Mouse (Mus musculus): ENCODE measurements around the gene Mpv17. TPM values are rescaled to one million over a fixed set of nuclear protein-coding genes. Genes with fewer than 3 reads are reported as not detected.

Mpv17 gene
- polyA plus RNA-seq, 1 experiment from 2014 or later, result 68.0 TPM

DNA sequence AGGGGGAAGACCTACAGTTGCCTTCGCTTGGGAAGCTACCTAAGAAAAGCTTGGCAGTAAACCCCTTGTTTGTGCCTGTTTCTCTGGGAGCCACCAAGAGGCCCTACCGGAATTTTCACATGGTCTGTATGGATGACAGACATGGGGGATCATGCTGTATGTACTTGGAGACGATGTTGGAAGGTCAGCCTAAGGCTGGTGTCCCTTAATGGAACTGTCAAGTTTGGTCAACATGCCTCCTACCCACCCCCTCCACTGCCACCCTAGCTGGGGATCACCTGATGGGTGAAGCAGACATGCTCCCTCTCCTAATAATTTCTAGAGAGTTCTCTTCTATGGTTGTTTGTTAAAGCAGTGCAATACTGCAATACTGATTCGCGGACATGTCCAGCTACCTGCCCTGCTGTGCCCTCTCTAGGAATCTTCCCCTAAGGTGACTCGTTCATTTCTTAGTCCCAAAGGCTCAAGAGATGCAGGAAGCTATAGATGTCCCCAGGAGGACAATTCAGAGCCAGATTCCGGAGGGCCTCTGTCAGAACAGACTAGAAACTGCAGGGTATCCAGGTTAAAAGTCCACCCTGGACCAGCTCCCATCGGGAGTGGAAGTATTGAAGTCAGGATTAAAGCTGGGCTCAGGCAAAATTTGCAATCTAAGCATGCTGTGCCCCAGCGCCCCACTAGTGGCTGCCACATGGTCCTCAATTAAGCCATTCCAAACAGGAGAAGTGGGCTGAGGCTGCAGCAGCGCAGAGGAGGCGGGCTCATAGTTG lies 58.2 kb downstream of the Mpv17 start:
- 31% methylated on average over 11 of the region's 11 CpGs for WGBS
- Histone ChIP-seq H3K9me3 (no peaks in the 10 kb centered on the region), H3K4me2 (peak overlapping the region; percentile 74), H3K27ac (replicated peaks) (no peak overlapping the region), H3K36me3 (no peaks in the 10 kb centered on the region), H3K9ac (0 out of 2 replicates have a peak overlapping the region, but pooled peaks have one; percentile 55), H3K27me3 (replicated peaks) (peaks cover 88% of the 10 kb centered on the region), H3K4me1 (peaks cover 40% of the 10 kb centered on the region), H3K4me3 (peak overlapping the region; percentile 49)
- no peak for ATAC-seq (ENCODE audit: extremely low read depth, insufficient number of reproducible peaks, low FRiP score, low TSS enrichment)

DNA sequence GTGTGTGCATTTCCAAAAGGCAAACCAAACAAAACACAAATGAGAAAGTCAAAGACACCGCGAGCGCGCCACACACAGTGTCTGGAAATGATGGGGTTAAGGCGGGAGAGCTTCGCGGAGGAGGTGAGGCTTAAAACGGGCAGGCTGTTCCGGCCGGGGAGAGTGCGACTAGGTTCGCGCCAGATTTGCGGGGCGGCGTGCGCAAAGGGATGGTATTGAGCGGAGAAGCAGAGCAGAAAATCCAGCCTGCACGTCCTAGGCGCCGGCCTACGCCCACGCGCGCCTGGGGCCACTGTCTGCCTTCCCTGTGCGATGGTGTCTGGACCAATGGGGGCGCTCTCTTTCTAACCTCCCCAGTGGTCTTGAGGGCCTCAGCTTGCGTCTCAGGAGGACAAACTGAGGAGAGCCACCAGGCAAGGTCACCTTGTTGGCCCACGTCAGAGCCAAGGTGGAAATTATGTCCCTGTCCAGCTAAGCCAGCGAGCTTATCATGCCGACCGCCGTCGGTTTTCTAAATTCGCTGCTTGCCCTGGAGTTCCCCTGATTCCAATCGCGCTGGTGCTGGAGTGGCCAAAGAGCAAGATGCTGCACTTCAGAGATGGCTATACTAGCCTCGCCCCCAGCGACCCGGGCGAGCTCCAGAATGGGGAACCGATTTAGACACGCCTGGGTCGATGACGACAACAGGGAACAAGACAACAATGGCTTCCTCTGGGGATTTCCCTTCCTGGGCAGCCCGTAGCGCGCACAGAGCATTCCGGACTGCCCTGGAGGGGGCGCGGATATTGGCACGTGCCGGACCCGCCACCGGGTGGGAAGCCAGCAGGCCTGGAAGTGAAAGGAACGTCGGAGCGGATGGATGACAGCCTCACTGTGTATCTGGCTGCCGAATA lies 59.0 kb downstream of the Mpv17 start:
- Histone ChIP-seq H3K27ac (replicated peaks) (no peak overlapping the region), H3K36me3 (no peaks in the 10 kb centered on the region), H3K9me3 (no peaks in the 10 kb centered on the region), H3K4me3 (peak overlapping the region; percentile 49), H3K9ac (peak overlapping the region; percentile 55), H3K4me2 (peak overlapping the region; percentile 74), H3K4me1 (peaks cover 40% of the 10 kb centered on the region), H3K27me3 (replicated peaks) (peaks cover 97% of the 10 kb centered on the region)
- ATAC-seq (ENCODE audit: extremely low read depth, insufficient number of reproducible peaks, low FRiP score, low TSS enrichment), result peak; percentile 16; the same call in 1 of the 2 replicates
- WGBS, result under 1% methylated on average over 59 of the region's 59 CpGs

DNA sequence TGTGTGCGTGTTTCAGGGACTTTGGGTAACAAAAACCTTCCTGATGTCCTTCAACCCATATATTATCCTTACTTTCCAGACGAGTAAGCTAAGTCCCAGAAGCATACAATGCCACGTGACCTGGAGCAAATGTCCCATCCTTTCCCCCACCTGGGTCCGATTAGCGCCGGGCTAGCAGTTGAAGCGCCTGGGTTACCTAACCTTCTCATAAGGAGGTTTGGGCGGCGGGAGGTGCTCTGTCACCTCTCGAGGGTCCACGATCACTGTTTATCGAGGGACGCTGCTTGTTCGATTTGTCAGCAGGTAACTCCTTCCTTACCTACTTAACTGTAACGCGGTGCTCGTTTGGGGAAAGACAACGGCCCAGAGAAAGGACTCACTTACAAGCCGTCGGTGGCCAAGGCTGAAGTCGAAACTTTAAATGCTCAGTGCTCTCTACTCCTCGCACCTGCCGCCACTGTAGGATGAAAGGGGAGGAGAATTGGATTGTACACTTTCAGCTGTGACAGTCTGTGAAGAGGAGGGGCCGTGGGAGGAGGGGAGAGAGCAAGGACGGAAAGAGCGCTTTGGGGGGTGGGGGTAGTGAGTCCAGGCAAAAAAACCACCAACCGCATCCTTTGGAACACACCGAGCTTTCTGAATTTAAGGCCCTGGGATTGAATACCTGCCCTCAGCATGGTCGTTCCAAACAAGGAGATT lies 59.8 kb downstream of the Mpv17 start:
- Histone ChIP-seq H3K9ac (peak overlapping the region; percentile 55), H3K36me3 (no peaks in the 10 kb centered on the region), H3K9me3 (no peaks in the 10 kb centered on the region), H3K4me2 (peak overlapping the region; percentile 74), H3K4me3 (peak overlapping the region; percentile 49), H3K27ac (replicated peaks) (no peak overlapping the region), H3K27me3 (replicated peaks) (peaks cover 100% of the 10 kb centered on the region), H3K4me1 (peaks cover 40% of the 10 kb centered on the region)
- 5% methylated on average over 29 of the region's 29 CpGs for WGBS
- ATAC-seq (ENCODE audit: extremely low read depth, insufficient number of reproducible peaks, low FRiP score, low TSS enrichment), result no peak

DNA sequence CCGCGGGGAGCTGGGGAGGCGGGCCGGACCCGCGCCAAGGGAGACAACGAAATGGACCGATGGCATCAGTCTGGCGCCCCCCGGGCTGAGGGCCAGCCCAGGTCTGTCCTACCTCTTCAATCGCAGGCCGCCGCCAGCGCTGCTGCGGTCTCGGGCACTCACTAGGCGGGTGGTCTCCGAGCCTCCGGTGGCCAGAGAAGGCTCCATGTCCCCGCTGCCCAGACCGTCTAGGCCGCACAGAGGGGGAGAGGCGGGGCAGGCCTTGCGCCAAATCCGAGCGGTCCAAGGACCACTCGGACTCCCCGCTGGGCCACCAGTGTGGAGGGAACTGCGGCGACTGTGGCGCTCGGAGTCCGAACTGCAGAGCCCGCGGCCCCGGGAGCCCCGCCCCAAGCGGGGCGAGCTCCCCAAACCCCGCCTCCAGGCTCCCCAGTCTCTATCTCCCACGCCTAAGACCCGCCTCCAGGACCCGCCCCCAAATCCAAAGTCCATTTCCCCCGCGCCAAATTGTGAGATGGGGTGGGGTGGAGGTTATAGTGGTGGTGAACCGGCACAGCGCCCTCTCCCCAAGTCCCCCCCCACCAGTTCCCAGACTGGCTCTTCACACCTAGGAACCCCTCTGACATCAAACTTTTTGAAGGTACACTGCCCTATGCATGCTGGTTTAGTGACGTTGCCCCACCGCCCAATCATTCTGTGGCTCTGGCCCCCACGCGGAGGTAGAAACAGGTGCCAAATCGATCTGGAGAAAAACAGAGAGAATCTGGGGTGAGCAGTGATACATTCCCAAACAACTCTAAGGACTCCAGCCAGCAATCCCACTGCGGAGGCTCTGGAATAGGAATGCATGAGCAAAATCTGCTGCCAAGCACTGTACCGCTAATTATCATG lies 60.7 kb downstream of the Mpv17 start:
- Histone ChIP-seq H3K4me2 (peak overlapping the region; percentile 74), H3K27me3 (replicated peaks) (peaks cover 100% of the 10 kb centered on the region), H3K36me3 (no peaks in the 10 kb centered on the region), H3K4me3 (peak overlapping the region; percentile 49), H3K9ac (peak overlapping the region; percentile 73), H3K27ac (replicated peaks) (no peak overlapping the region), H3K4me1 (peaks cover 40% of the 10 kb centered on the region), H3K9me3 (no peaks in the 10 kb centered on the region)
- ATAC-seq (ENCODE audit: extremely low read depth, insufficient number of reproducible peaks, low FRiP score, low TSS enrichment), result peak; percentile 15
- whole genome bisulfite sequencing, result 1% methylated on average over 53 of the region's 54 CpGs

DNA sequence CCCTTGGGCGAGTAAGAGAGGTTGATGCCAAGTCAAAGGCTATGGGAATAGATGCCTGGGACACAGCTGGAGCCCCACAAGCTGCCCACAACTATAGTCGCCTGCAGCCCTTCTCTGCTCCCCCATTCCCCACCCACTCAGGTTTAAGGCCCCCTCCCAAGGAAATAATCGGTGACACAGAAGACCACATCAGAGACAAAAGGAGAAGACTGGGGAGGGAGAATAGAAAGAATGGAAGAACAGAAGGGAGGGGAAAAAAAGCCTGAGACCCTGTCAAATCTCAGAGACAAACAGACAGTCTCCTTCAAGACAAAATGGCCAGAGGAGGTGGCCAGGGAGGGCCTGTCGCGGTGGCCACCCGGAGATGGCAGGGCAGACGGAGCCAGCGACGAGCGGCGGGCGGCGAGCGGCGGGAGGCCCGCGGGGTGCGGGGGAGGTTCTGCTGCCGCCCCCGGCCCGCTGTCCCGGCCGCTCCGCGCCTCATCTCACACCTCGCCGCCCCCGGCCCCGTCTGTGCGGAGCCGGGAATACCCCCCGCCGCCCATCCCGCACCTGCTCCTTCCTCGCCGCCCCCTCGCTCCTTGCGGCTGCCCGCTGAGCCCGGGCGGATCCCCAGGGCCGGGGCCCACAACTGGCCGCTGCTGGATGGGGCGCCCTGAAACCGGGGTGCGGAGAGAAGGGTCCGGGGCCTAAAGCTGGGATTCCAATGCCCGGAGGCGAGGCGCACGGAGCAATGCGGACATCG lies 61.6 kb downstream of the Mpv17 start:
- H3K27ac ChIP-seq (replicated peaks), result no peak overlapping the region
- H3K4me1 ChIP-seq, result peaks cover 40% of the 10 kb centered on the region
- WGBS, result 3% methylated on average over 51 of the region's 53 CpGs
- H3K9ac ChIP-seq, result peak overlapping the region; percentile 73
- H3K4me3 ChIP-seq, result peak overlapping the region; percentile 49
- peaks cover 99% of the 10 kb centered on the region for H3K27me3 ChIP-seq (replicated peaks)
- peak overlapping the region; percentile 74 for H3K4me2 ChIP-seq
- no peak for ATAC-seq (ENCODE audit: extremely low read depth, insufficient number of reproducible peaks, low FRiP score, low TSS enrichment)
- H3K36me3 ChIP-seq, result no peaks in the 10 kb centered on the region
- no peaks in the 10 kb centered on the region for H3K9me3 ChIP-seq

Other genes with a start within 250 kb of the Mpv17 start
- gene Ost4, start 246.5 kb downstream of the Mpv17 start, polyA plus RNA-seq (2015; fragmentation: Nextera tagmentation; extraction: Ambion mirVana), result 421 and 441 TPM in 2 replicates
- gene Emilin1, start 240.8 kb downstream of the Mpv17 start, polyA plus RNA-seq (2015; fragmentation: Nextera tagmentation; extraction: Ambion mirVana), result 166 and 168 TPM in 2 replicates
- 10.2 and 11.7 TPM in 2 replicates for gene Khk, start 232.8 kb downstream of the Mpv17 start, polyA plus RNA-seq (2015; fragmentation: Nextera tagmentation; extraction: Ambion mirVana)
- 3.9 and 4.7 TPM in 2 replicates for gene Cgref1, start 208.7 kb downstream of the Mpv17 start, polyA plus RNA-seq (2015; fragmentation: Nextera tagmentation; extraction: Ambion mirVana)
- gene Preb, start 193.9 kb downstream of the Mpv17 start, polyA plus RNA-seq (2015; fragmentation: Nextera tagmentation; extraction: Ambion mirVana), result 79.6 and 90.0 TPM in 2 replicates
- gene Tcf23, start 185.6 kb downstream of the Mpv17 start, polyA plus RNA-seq (2015; fragmentation: Nextera tagmentation; extraction: Ambion mirVana), result 0.06 and 0.16 TPM in 2 replicates
- 119 and 124 TPM in 2 replicates for gene Atraid, start 105.9 kb downstream of the Mpv17 start, polyA plus RNA-seq (2015; fragmentation: Nextera tagmentation; extraction: Ambion mirVana)
- 6.9 and 7.2 TPM in 2 replicates for gene Slc5a6, start 105.3 kb downstream of the Mpv17 start, polyA plus RNA-seq (2015; fragmentation: Nextera tagmentation; extraction: Ambion mirVana)
- gene Cad, start 99.5 kb downstream of the Mpv17 start, polyA plus RNA-seq (2015; fragmentation: Nextera tagmentation; extraction: Ambion mirVana), result 17.8 and 20.9 TPM in 2 replicates
- gene Dnajc5g, start 48.0 kb downstream of the Mpv17 start, polyA plus RNA-seq (2015; fragmentation: Nextera tagmentation; extraction: Ambion mirVana), result not detected in 2 replicates
- gene Slc30a3, start 46.0 kb downstream of the Mpv17 start, polyA plus RNA-seq (2015; fragmentation: Nextera tagmentation; extraction: Ambion mirVana), result 0.21 and 0.69 TPM in 2 replicates
- gene Trim54, start 37.5 kb downstream of the Mpv17 start, polyA plus RNA-seq (2015; fragmentation: Nextera tagmentation; extraction: Ambion mirVana), result 10.7 and 13.9 TPM in 2 replicates
- gene Ucn, start 15.4 kb downstream of the Mpv17 start, polyA plus RNA-seq (2015; fragmentation: Nextera tagmentation; extraction: Ambion mirVana), result 0.45 TPM in 1 of 2 replicates, not detected in the other
- gene Gm29609, start 25.7 kb upstream of the Mpv17 start, polyA plus RNA-seq (2015; fragmentation: Nextera tagmentation; extraction: Ambion mirVana), result 0.46 and 2.6 TPM in 2 replicates
- gene Gtf3c2, start 25.9 kb upstream of the Mpv17 start, polyA plus RNA-seq (2015; fragmentation: Nextera tagmentation; extraction: Ambion mirVana), result 45.3 and 47.8 TPM in 2 replicates
- 112 and 116 TPM in 2 replicates for gene Snx17, start 39.0 kb upstream of the Mpv17 start, polyA plus RNA-seq (2015; fragmentation: Nextera tagmentation; extraction: Ambion mirVana)
- 52.3 and 55.9 TPM in 2 replicates for gene Eif2b4, start 39.2 kb upstream of the Mpv17 start, polyA plus RNA-seq (2015; fragmentation: Nextera tagmentation; extraction: Ambion mirVana)
- gene Zfp513, start 48.1 kb upstream of the Mpv17 start, polyA plus RNA-seq (2015; fragmentation: Nextera tagmentation; extraction: Ambion mirVana), result 7.3 and 7.5 TPM in 2 replicates
- gene Ppm1g, start 66.4 kb upstream of the Mpv17 start, polyA plus RNA-seq (2015; fragmentation: Nextera tagmentation; extraction: Ambion mirVana), result 101 and 107 TPM in 2 replicates
- gene Nrbp1, start 86.6 kb upstream of the Mpv17 start, polyA plus RNA-seq (2015; fragmentation: Nextera tagmentation; extraction: Ambion mirVana), result 124 and 132 TPM in 2 replicates
- 0.68 TPM in 1 of 2 replicates, not detected in the other for gene Gm9970, start 87.0 kb upstream of the Mpv17 start, polyA plus RNA-seq (2015; fragmentation: Nextera tagmentation; extraction: Ambion mirVana)
- 6.0 and 7.4 TPM in 2 replicates for gene Krtcap3, start 97.4 kb upstream of the Mpv17 start, polyA plus RNA-seq (2015; fragmentation: Nextera tagmentation; extraction: Ambion mirVana)
- gene Ift172, start 136.9 kb upstream of the Mpv17 start, polyA plus RNA-seq (2015; fragmentation: Nextera tagmentation; extraction: Ambion mirVana), result 21.8 and 22.6 TPM in 2 replicates
- gene Fndc4, start 141.8 kb upstream of the Mpv17 start, polyA plus RNA-seq (2015; fragmentation: Nextera tagmentation; extraction: Ambion mirVana), result 22.4 and 22.6 TPM in 2 replicates
- 0.36 and 0.56 TPM in 2 replicates for gene Gckr, start 143.2 kb upstream of the Mpv17 start, polyA plus RNA-seq (2015; fragmentation: Nextera tagmentation; extraction: Ambion mirVana)